Mouse (Mus musculus): Measurements from ENCODE around the gene Acap3.

Gene Acap3

GRCm38 (mm10) chr4:155943534-155944249 is 52.1 kb downstream of the Acap3 start, which contains the start of gene Ube2j2:
TSS of gene Ube2j2 (plus strand) at chr4:155943831.
- peak; percentile 80 to 81 for DNase-seq

DNA sequence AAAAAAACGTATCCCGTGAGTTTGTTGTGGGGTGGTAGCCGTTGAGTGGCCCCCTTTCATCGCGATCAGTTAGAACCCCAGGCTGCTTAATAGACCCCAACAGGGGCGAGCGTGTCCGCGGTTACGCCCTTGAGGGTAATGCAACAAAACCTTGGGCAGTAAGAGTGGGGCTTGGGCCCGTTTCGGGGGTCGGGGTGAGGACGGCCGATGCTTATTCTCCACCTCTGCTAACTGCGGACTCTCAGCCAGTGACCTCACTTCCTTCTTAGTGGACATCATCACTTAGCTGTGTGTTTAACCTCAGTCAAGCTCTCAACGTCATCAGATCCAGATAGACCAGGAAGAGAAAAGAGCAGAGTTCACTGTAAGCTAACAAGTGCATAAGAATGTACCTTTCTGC is 52.6 kb downstream of the Acap3 start:
- no peak for DNase-seq

DNA sequence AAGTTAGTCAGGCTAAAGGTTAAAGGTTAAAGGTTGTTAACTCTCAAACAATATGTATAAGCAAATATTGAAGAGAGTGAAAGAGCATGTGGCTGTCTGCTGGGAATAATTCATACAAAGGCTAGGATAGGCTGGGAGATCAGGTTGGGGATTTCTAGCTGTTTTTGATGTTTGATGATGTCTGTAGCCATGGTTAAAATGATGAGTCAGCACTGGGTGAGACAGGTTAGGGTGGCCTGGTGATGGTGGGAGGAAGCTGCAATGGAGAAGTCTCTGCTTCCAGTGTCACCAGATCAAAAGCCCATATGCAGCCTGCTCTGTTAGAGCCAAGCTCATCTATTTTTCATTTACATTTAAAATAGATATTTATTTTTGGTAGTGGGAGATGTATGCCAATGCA is 55.5 kb downstream of the Acap3 start:
- no peak for DNase-seq

GRCm38 (mm10) chr4:155955491-155955890 is 63.9 kb downstream of the Acap3 start:
- no peak for DNase-seq

All from thymus, adult 18-20 months (tissue).